Mouse (Mus musculus) lung, postnatal 36 days (tissue): Measurements from ENCODE around the gene Brwd1.
"Not testable (repeated sequence)": the region's sequence is repeated elsewhere in the genome, so short reads cannot be mapped to it uniquely, and the experiment has no call there.

Source experiments
- DNase-seq: peaks from one replicate; pipeline ENCODE4 v3.0.0; 2022; ENCODE audit warnings: mixed read lengths

Gene Brwd1

GRCm38 (mm10) chr16:96068364-96068763 lies 14.0 kb downstream of the Brwd1 start:
- DNase-seq: no peak

GRCm38 (mm10) chr16:96066174-96066573 lies 16.2 kb downstream of the Brwd1 start:
- DNase-seq: no peak

GRCm38 (mm10) chr16:96064649-96065048 lies 17.7 kb downstream of the Brwd1 start:
- DNase-seq: no peak

GRCm38 (mm10) chr16:96044096-96044495 lies 38.2 kb downstream of the Brwd1 start:
- peak; percentile 81 for DNase-seq

- no peak for DNase-seq
Observed at GRCm38 (mm10) chr16:96040691-96041090, 41.6 kb downstream of the Brwd1 start.

- DNase-seq: no peak
Observed at GRCm38 (mm10) chr16:96039538-96039937, 42.8 kb downstream of the Brwd1 start.

- DNase-seq: no peak
Observed at GRCm38 (mm10) chr16:96034473-96034872, 47.9 kb downstream of the Brwd1 start.

- DNase-seq: no peak
Observed at GRCm38 (mm10) chr16:96032368-96033043, 49.8 kb downstream of the Brwd1 start.

GRCm38 (mm10) chr16:96030476-96031102 lies 51.7 kb downstream of the Brwd1 start:
- DNase-seq: peak; percentile 33

- no peak for DNase-seq
Observed at GRCm38 (mm10) chr16:96026256-96026655, 56.1 kb downstream of the Brwd1 start.

- DNase-seq: no peak
Observed at GRCm38 (mm10) chr16:96025244-96025643, 57.1 kb downstream of the Brwd1 start.

- no peak for DNase-seq
Observed at GRCm38 (mm10) chr16:96021045-96021444, 61.3 kb downstream of the Brwd1 start.

GRCm38 (mm10) chr16:96009124-96009523 lies 73.2 kb downstream of the Brwd1 start:
- not testable (repeated sequence) for DNase-seq

GRCm38 (mm10) chr16:96004278-96004677 lies 78.0 kb downstream of the Brwd1 start:
- DNase-seq: not testable (repeated sequence)

GRCm38 (mm10) chr16:95999291-95999690 lies 83.0 kb downstream of the Brwd1 start:
- DNase-seq: no peak

- DNase-seq: peak; percentile 30
Observed at GRCm38 (mm10) chr16:95996156-95996555, 86.2 kb downstream of the Brwd1 start.

GRCm38 (mm10) chr16:95994576-95994975 lies 87.8 kb downstream of the Brwd1 start:
- not testable (repeated sequence) for DNase-seq

GRCm38 (mm10) chr16:95992596-95992995 lies 89.7 kb downstream of the Brwd1 start:
- no peak for DNase-seq

GRCm38 (mm10) chr16:95991122-95991900 lies 91.0 kb downstream of the Brwd1 start:
- DNase-seq: peak; percentile 10

- peak; percentile 96 for DNase-seq
Observed at GRCm38 (mm10) chr16:95990462-95991121, 91.7 kb downstream of the Brwd1 start, which contains the start of gene Psmg1. TSS of gene Psmg1 (minus strand) at chr16:95990960.

- no peak for DNase-seq
Observed at GRCm38 (mm10) chr16:95984911-95985310, 97.4 kb downstream of the Brwd1 start.

- DNase-seq: peak; percentile 26
Observed at GRCm38 (mm10) chr16:95983601-95984000, 98.7 kb downstream of the Brwd1 start.

GRCm38 (mm10) chr16:95970841-95971240 lies 111.5 kb downstream of the Brwd1 start:
- no peak for DNase-seq
